Mouse (Mus musculus): ENCODE measurements around the gene Dpp6.
A peak's percentile ranks its signal among the peaks of the same experiment; 100 is the strongest.
"Not testable (repeated sequence)": the region's sequence is repeated elsewhere in the genome, so short reads cannot be mapped to it uniquely, and the experiment has no call there.

Gene Dpp6

GRCm38 (mm10) chr5:27474964-27475465 is 658.0 kb downstream of the Dpp6 start:
- DNase-seq (ENCODE audit: low spot score in 2 of 2): no peak

- DNase-seq (ENCODE audit: low spot score in 2 of 2): no peak
Measured at GRCm38 (mm10) chr5:27481706-27482105, 664.7 kb downstream of the Dpp6 start.

GRCm38 (mm10) chr5:27486138-27486537 is 669.1 kb downstream of the Dpp6 start:
- no peak for DNase-seq (ENCODE audit: low spot score in 2 of 2)

GRCm38 (mm10) chr5:27490942-27491341 is 673.9 kb downstream of the Dpp6 start:
- no peak for DNase-seq (ENCODE audit: low spot score in 2 of 2)

GRCm38 (mm10) chr5:27501338-27501737 is 684.3 kb downstream of the Dpp6 start, which contains the start of gene Speer4b:
TSS of gene Speer4b (minus strand) at chr5:27501438.
- DNase-seq (ENCODE audit: low spot score in 2 of 2): not testable (repeated sequence)

- DNase-seq (ENCODE audit: low spot score in 2 of 2): no peak
Measured at GRCm38 (mm10) chr5:27518716-27519115, 701.7 kb downstream of the Dpp6 start.

- no peak for DNase-seq (ENCODE audit: low spot score in 2 of 2)
Measured at GRCm38 (mm10) chr5:27526906-27527305, 709.9 kb downstream of the Dpp6 start.

GRCm38 (mm10) chr5:27544816-27545270 is 727.8 kb downstream of the Dpp6 start:
- DNase-seq (ENCODE audit: low spot score in 2 of 2): peak in 1 of 2 experiments; percentile 63

GRCm38 (mm10) chr5:27549291-27549690 is 732.3 kb downstream of the Dpp6 start:
- no peak for DNase-seq (ENCODE audit: low spot score in 2 of 2)

GRCm38 (mm10) chr5:27565700-27566099 is 748.7 kb downstream of the Dpp6 start:
- no peak for DNase-seq (ENCODE audit: low spot score in 2 of 2)

GRCm38 (mm10) chr5:27587970-27588758 is 771.2 kb downstream of the Dpp6 start:
- peak in 1 of 2 experiments; percentile 40 for DNase-seq (ENCODE audit: low spot score in 2 of 2)

- DNase-seq (ENCODE audit: low spot score in 2 of 2): peak in 1 of 2 experiments; percentile 35
Measured at GRCm38 (mm10) chr5:27604132-27604531, 787.1 kb downstream of the Dpp6 start.

GRCm38 (mm10) chr5:27615769-27616168 is 798.8 kb downstream of the Dpp6 start:
- DNase-seq (ENCODE audit: low spot score in 2 of 2): peak; percentile 28 to 75

- no peak for DNase-seq (ENCODE audit: low spot score in 2 of 2)
Measured at GRCm38 (mm10) chr5:27621811-27622210, 804.8 kb downstream of the Dpp6 start.

- no peak for DNase-seq (ENCODE audit: low spot score in 2 of 2)
Measured at GRCm38 (mm10) chr5:27623876-27624275, 806.9 kb downstream of the Dpp6 start.

- DNase-seq (ENCODE audit: low spot score in 2 of 2): no peak
Measured at GRCm38 (mm10) chr5:27632151-27632550, 815.1 kb downstream of the Dpp6 start.

GRCm38 (mm10) chr5:27635941-27636340 is 818.9 kb downstream of the Dpp6 start:
- no peak for DNase-seq (ENCODE audit: low spot score in 2 of 2)

- peak in 1 of 2 experiments; percentile 27 for DNase-seq (ENCODE audit: low spot score in 2 of 2)
Measured at GRCm38 (mm10) chr5:27641876-27642275, 824.9 kb downstream of the Dpp6 start.

GRCm38 (mm10) chr5:27651879-27652814 is 835.1 kb downstream of the Dpp6 start:
- no peak for DNase-seq (ENCODE audit: low spot score in 2 of 2)

GRCm38 (mm10) chr5:27656101-27656500 is 839.1 kb downstream of the Dpp6 start:
- peak in 1 of 2 experiments; percentile 38 for DNase-seq (ENCODE audit: low spot score in 2 of 2)

GRCm38 (mm10) chr5:27657672-27658071 is 840.7 kb downstream of the Dpp6 start:
- no peak for DNase-seq (ENCODE audit: low spot score in 2 of 2)

- DNase-seq (ENCODE audit: low spot score in 2 of 2): no peak
Measured at GRCm38 (mm10) chr5:27658165-27658564, 841.2 kb downstream of the Dpp6 start.

All from left cerebral cortex, adult 9 months (tissue).